Mouse (Mus musculus): ENCODE data around the gene Rd3l. TPM values are rescaled to one million over a fixed set of nuclear protein-coding genes. Genes with fewer than 3 reads are reported as not detected.

The Rd3l gene
- polyA plus RNA-seq, 1 experiment from 2014 or later, result not detected

DNA sequence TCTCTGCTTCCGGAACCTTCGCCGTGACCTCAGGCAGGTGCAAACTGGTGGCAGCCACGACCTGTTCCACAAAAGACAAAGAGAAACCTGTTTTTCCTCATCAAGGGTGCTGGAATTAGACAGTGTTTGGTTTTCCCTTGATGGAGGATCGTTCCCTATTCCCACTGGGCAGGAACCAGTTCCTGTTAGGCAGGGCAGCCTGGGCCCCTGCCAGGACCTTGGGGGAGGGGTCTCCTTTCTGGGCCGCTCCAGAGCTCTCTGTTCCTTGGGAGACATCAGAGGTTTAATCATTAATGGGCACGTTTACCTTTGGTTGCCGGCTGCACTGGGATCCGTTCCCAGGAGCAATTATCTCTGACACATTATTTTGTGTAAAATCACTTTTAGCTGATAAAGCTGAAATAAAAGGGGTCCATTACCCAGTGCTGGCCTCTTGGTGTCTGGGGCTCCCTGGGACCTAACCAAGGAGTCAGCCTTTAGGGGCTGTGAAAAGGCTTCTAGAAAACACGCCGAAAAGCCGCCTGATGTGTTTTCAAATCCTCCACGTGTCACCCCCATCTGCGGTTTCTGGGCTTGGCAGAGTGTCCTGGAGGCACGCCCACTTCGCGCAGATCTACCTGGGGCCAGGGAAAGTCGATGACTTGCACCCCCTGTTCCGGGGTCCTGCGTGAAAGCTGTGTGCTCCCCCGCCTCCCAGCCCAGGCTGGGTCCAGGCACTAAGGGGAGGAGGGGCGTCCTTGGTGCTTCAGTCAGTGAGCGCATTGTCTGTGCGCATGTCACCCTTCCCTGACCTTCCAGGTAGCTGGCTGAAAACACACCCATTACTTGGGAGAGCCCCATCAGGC lies 44.2 kb downstream of the Rd3l start:
- H3K27me3 ChIP-seq (ENCODE audit: control insufficient read depth, insufficient read depth, low read length), result no peaks in the 10 kb centered on the region
- H3K4me2 ChIP-seq (replicated peaks), result no peak overlapping the region
- no peak for DNase-seq (ENCODE audit: low spot score)
- H3K36me3 ChIP-seq (replicated peaks; ENCODE audit: control insufficient read depth, insufficient read depth), result no peaks in the 10 kb centered on the region
- no peak overlapping the region for H3K9ac ChIP-seq
- no peak for ATAC-seq (ENCODE audit: low FRiP score)
- H3K4me1 ChIP-seq (replicated peaks; ENCODE audit: control insufficient read depth, insufficient read depth, low read length), result peaks cover 12% of the 10 kb centered on the region; the same call in 1 of the 2 replicates
- no peak overlapping the region for H3K4me3 ChIP-seq (replicated peaks; ENCODE audit: low read length)
- H3K9me3 ChIP-seq (ENCODE audit: control insufficient read depth, low read length), result no peaks in the 10 kb centered on the region
- no peak overlapping the region for H3K27ac ChIP-seq
- WGBS, result 36% methylated on average over 24 of the region's 24 CpGs

DNA sequence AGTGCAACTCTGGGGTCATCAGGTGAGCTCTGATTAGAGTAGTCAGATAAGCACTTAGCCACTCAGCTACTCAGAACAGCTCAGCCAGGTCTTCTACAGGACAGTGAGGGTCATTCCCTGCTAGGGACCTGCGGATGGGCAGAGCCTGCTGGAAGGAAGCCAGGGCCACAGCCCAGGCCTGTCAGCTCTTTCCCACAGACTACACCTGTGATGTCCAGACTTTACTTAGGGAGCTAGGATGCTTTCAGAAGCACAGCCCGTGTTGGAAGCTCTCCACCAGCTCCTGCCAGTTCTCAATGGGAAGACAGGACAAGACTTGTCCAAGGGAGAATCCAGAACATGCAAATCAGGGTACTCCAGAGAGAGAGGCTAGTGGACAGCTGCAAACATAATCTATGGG lies 47.1 kb downstream of the Rd3l start:
- no peak overlapping the region for H3K4me3 ChIP-seq (replicated peaks; ENCODE audit: low read length)
- H3K27ac ChIP-seq, result no peak overlapping the region
- ATAC-seq (ENCODE audit: low FRiP score) (no peak), DNase-seq (ENCODE audit: low spot score) (no peak)
- peaks cover 12% of the 10 kb centered on the region; the same call in 1 of the 2 replicates for H3K4me1 ChIP-seq (replicated peaks; ENCODE audit: control insufficient read depth, insufficient read depth, low read length)
- H3K9me3 ChIP-seq (ENCODE audit: control insufficient read depth, low read length), result no peaks in the 10 kb centered on the region
- 76% methylated on average over 2 of the region's 2 CpGs for WGBS
- H3K9ac ChIP-seq, result no peak overlapping the region
- no peaks in the 10 kb centered on the region for H3K27me3 ChIP-seq (ENCODE audit: control insufficient read depth, insufficient read depth, low read length)
- no peaks in the 10 kb centered on the region for H3K36me3 ChIP-seq (replicated peaks; ENCODE audit: control insufficient read depth, insufficient read depth)
- no peak overlapping the region for H3K4me2 ChIP-seq (replicated peaks)

DNA sequence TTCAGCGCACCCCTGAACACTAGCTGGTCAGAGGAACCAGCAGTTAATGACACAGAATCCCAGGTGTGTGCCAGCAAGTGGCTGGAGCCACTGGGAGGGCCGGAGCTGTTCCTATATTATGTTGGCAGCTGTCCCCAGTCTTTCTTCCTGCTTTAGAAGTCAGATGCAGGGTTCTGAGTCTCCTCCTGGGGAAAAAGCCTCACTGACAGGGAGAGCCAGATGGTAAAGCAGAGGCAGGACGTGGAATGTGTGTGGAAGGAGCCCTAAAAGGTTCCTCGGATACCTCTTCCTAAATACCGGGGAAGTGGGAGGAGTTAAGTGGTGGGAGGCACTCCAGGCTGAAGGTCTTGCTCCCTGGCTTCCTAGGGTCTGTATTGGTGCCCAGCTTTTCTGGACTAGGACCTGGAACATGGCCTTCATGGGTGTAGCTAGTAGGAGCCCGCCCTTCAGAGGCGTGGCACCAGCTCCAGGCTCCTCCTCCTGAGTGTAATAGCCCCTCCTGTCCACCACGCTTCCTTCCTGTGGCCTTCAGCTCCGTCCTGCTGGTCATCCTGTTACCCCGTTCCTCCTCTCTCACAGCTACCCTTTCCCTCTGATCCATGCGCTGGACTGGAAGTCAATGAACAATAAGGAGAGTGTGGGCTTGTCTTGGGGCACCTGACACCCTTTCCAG lies 47.9 kb downstream of the Rd3l start:
- H3K9ac ChIP-seq, result no peak overlapping the region
- ATAC-seq (ENCODE audit: low FRiP score) (no peak), DNase-seq (ENCODE audit: low spot score) (no peak)
- no peaks in the 10 kb centered on the region for H3K27me3 ChIP-seq (ENCODE audit: control insufficient read depth, insufficient read depth, low read length)
- no peak overlapping the region for H3K4me2 ChIP-seq (replicated peaks)
- H3K4me3 ChIP-seq (replicated peaks; ENCODE audit: low read length), result no peak overlapping the region
- 62% methylated on average over 11 of the region's 11 CpGs for WGBS
- no peak overlapping the region for H3K27ac ChIP-seq
- no peaks in the 10 kb centered on the region for H3K9me3 ChIP-seq (ENCODE audit: control insufficient read depth, low read length)
- no peaks in the 10 kb centered on the region for H3K36me3 ChIP-seq (replicated peaks; ENCODE audit: control insufficient read depth, insufficient read depth)
- H3K4me1 ChIP-seq (replicated peaks; ENCODE audit: control insufficient read depth, insufficient read depth, low read length), result peaks cover 12% of the 10 kb centered on the region; the same call in 1 of the 2 replicates

DNA sequence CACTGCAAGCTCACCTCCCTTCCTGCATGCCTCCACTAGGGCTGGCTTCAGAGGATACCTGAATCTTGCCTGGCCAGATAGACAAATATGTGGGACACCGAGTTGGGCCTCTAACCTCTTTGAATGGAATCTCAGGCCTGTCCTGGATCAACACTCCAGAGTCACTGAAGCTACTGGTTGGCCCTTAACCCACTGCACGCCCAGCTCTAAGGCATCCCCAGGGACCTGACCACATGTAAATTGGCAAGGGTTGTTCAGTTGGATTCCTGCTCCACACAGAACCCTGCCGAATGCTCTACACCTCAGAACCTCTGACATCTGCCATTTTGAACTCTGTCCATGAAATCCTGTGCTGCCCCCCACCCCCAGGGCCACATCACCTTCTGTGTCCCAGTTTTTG lies 48.6 kb downstream of the Rd3l start:
- WGBS, result 65% methylated on average over 3 of the region's 3 CpGs
- no peak overlapping the region for H3K4me3 ChIP-seq (replicated peaks; ENCODE audit: low read length)
- H3K4me2 ChIP-seq (replicated peaks), result no peak overlapping the region
- H3K9ac ChIP-seq, result no peak overlapping the region
- H3K36me3 ChIP-seq (replicated peaks; ENCODE audit: control insufficient read depth, insufficient read depth), result no peaks in the 10 kb centered on the region
- no peak for ATAC-seq (ENCODE audit: low FRiP score)
- no peak overlapping the region for H3K27ac ChIP-seq
- peaks cover 9% of the 10 kb centered on the region; the same call in 1 of the 2 replicates for H3K4me1 ChIP-seq (replicated peaks; ENCODE audit: control insufficient read depth, insufficient read depth, low read length)
- H3K9me3 ChIP-seq (ENCODE audit: control insufficient read depth, low read length), result no peaks in the 10 kb centered on the region
- no peaks in the 10 kb centered on the region for H3K27me3 ChIP-seq (ENCODE audit: control insufficient read depth, insufficient read depth, low read length)
- DNase-seq (ENCODE audit: low spot score), result no peak

DNA sequence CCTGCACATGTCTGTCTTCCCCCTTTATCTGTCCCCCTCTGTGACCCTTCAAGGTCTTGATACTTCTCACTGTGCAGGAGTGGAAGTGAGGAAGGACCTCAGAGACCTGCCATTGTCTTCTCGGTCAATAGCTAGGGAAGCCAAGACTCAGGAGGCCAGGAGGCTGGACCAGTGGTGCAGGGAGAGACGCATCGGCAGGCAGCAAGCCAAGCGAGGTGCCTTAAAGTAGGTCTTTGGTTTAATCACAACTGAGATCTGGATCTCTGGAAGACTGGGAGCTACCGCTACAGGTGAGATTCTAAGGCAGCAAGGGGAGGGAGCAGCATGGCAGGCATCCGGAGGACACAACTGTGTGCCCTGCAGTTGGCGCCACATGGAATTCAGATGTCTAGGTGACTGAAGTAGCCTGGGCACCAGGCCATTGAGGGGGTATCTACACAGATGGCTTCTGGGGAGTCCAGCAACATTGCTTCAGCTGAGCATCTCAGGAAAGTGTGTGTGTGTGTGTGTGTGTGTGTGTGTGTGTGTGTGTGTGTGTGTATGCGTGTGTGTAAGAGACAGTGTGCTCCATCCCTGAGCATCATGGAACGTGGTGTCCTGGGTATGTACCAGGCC lies 49.6 kb downstream of the Rd3l start:
- Histone ChIP-seq H3K9me3 (ENCODE audit: control insufficient read depth, low read length) (no peaks in the 10 kb centered on the region), H3K4me3 (replicated peaks; ENCODE audit: low read length) (no peak overlapping the region), H3K4me1 (replicated peaks; ENCODE audit: control insufficient read depth, insufficient read depth, low read length) (no peaks in the 10 kb centered on the region; the same call in none of the 2 replicates), H3K9ac (no peak overlapping the region), H3K27me3 (ENCODE audit: control insufficient read depth, insufficient read depth, low read length) (no peaks in the 10 kb centered on the region), H3K36me3 (replicated peaks; ENCODE audit: control insufficient read depth, insufficient read depth) (no peaks in the 10 kb centered on the region), H3K27ac (no peak overlapping the region), H3K4me2 (replicated peaks) (no peak overlapping the region)
- no peak for ATAC-seq (ENCODE audit: low FRiP score)
- DNase-seq (ENCODE audit: low spot score), result no peak
- WGBS, result 82% methylated on average over 9 of the region's 9 CpGs

Other genes starting within 250 kb of the Rd3l start
- gene Klc1, start 222.5 kb downstream of the Rd3l start, polyA plus RNA-seq (2014; fragmentation: Nextera tagmentation; extraction: Ambion mirVana), result 586 and 635 TPM in 2 replicates
- gene Xrcc3, start 167.4 kb downstream of the Rd3l start, polyA plus RNA-seq (2014; fragmentation: Nextera tagmentation; extraction: Ambion mirVana), result 2.6 and 3.1 TPM in 2 replicates
- 36.7 and 40.1 TPM in 2 replicates for gene Zfyve21, start 167.1 kb downstream of the Rd3l start, polyA plus RNA-seq (2014; fragmentation: Nextera tagmentation; extraction: Ambion mirVana)
- gene Ppp1r13b, start 73.2 kb downstream of the Rd3l start, polyA plus RNA-seq (2014; fragmentation: Nextera tagmentation; extraction: Ambion mirVana), result 38.0 and 43.3 TPM in 2 replicates
- 789 and 991 TPM in 2 replicates for gene Atp5mpl, start 14.3 kb downstream of the Rd3l start, polyA plus RNA-seq (2014; fragmentation: Nextera tagmentation; extraction: Ambion mirVana)
- 0.18 and 0.48 TPM in 2 replicates for gene Tdrd9, start 9.8 kb downstream of the Rd3l start, polyA plus RNA-seq (2014; fragmentation: Nextera tagmentation; extraction: Ambion mirVana)
- gene Aspg, start 125.4 kb upstream of the Rd3l start, polyA plus RNA-seq (2014; fragmentation: Nextera tagmentation; extraction: Ambion mirVana), result 0.29 and 0.46 TPM in 2 replicates
- gene Kif26a, start 164.9 kb upstream of the Rd3l start, polyA plus RNA-seq (2014; fragmentation: Nextera tagmentation; extraction: Ambion mirVana), result 3.1 and 3.4 TPM in 2 replicates

All from hindbrain, embryonic 14.5 days (tissue).